Mouse (Mus musculus) spleen, postnatal 36 days (tissue): ENCODE results near the gene Mog.
"Not testable (repeated sequence)": the region's sequence is repeated elsewhere in the genome, so short reads cannot be mapped to it uniquely, and the experiment has no call there.

Experiments
- DNase-seq, 2 experiments: peaks; one replicate each; pipeline ENCODE4 v3.0.0; 2022; ENCODE audit warnings: low spot score in 2 of 2, mixed read lengths in 1 of 2

The Mog gene

GRCm38 (mm10) chr17:36995448-36995847, 27.8 kb downstream of the Mog start:
- DNase-seq = no peak

- no peak for DNase-seq
These were observed 28.7 kb downstream of the Mog start for GRCm38 (mm10) chr17:36994528-36994927.

DNA sequence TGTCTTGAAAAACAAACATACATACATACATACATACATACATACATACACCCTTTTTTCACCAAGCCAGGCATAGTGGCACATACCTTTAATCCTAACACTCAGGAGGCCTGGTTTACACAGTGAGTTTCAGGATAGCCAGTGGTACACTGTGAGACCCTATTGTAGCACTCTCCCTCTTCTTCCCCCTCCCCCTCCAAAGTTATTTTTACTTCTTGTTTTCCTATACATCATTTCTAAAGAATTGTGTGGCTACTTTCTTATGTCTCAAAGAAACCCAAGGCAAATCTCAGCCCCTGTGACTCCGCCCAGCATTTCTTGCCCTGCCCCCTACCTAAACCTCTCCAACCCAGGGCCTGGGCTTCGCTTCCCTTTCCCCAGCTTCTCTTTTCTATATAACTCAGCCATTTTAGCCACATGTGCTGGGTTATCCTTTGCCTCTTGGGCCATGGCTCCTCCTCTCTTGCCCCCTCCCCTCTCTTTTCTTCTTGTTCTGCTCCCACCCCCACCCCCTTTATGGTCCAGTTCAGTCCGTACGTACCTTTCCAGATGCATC, 29.4 kb downstream of the Mog start:
- no peak for DNase-seq

- DNase-seq = no peak
These were observed 30.7 kb downstream of the Mog start for GRCm38 (mm10) chr17:36992336-36993104.

- DNase-seq = not testable (repeated sequence)
These were observed 32.6 kb downstream of the Mog start for GRCm38 (mm10) chr17:36990630-36991029.

DNA sequence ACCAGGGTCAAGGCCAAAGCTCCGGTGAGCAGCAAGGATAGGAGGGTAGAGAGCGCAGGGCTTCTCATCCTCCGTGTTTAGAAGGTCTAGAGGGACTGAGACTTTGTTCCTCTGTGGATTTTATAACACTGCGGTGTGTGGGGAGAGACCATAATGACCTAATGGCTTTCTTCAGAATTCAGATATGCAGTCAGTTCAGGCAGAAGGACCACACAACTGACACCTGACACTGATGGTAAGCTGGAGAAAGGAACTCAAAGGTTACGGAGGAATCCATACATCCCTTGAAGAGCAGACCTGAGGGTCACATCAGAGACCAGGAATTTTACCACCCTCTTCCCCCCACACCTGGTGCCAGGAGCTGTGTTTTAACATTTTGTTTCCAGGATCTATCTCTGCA, 33.8 kb downstream of the Mog start, which contains the start of gene H2-M5:
Gene H2-M5, minus strand, starts transcription at position 101 of the 400 bp plus-strand sequence.
- no peak for DNase-seq

GRCm38 (mm10) chr17:36988475-36988874, 34.7 kb downstream of the Mog start:
- DNase-seq = no peak

DNA sequence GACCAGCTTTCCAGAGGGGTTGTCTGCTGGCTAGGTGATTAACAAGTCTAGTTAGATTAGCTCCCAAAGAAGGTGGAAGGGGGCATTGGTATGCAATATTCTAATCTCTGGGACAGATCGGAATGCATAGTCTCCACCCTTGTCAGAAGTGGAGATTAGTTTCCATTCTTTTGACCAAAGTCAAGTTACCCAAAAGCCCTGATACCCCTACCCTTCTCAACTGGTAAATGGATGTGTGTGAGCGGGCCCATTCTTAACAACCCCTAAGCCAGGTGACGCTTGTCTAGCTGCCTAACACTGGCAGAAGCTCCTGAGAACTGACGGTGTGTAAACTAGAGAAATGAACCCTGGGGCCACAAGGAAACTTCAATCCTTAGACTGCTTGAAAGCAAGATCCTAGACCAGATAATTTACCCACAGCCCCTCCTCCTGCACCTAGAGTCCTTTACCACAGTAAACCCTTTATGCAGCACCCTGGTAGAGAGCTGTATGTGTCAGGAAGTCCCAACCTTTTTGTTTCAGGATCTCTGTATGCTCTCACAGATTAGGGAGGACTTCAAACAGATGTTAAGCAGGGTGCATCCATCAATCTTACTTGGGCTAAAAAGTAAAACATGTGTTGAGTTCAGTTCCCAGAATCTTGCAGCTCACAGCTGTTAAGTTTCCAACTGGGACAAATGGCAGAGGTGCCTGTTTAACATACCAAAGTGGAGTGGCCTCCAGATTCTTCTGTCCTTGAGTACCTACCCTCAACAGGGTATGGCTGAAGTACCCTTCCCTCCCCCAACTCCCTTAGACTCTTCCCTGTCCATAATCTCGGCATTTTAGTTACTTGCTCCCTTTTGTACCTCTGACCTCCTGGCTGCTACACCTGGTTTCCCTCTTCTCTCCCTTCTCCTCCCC, 40.7 kb downstream of the Mog start:
- no peak for DNase-seq

DNA sequence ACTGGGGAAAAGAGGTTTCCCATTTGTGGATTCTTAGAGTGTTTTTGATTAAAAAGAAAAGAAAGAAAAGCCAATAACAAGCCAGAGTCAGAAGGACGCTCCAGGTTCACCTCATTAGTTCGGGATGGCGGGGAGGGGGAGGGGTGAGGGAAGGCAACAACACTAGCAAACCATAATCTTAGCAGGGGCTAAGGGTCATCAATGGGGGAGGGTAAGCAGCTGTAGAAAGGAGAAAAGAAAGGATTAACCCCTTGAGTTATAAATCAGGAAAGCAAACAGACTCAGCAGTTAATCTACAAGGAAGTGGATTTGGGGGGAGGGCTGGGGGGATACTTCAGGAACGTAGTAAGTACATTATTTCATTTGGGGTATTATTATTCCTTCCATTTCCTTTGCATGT, 41.4 kb downstream of the Mog start:
- DNase-seq = no peak

GRCm38 (mm10) chr17:36981221-36981813, 41.9 kb downstream of the Mog start, which contains the start of gene 2410137M14Rik:
2410137M14Rik (minus strand) TSS chr17:36981237.
- no peak for DNase-seq

DNA sequence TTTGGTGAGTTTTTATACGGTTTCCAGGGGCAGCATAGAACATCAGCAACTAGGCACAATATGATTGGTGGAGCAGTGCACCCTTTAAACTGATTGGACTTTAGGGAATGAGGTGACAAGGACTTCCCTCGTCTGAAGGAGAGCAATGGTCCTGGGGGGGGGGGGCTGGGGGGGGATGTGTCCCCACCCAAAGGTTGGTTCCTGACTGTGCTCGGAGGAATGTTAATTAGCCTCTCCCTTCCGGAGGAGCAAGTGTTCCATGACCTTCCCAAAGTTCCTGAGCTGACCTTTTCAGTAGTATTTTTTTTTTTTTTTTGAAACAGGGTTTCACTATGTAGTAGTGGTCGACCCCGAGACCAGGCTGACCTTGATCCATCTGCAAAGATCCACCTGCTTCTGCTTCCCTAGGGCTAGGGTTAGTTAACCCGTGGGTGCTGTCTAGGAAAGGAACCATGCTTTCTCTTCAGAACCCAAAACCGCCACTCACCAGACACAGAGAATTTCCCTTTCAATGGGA, 49.9 kb downstream of the Mog start:
- DNase-seq = no peak

DNA sequence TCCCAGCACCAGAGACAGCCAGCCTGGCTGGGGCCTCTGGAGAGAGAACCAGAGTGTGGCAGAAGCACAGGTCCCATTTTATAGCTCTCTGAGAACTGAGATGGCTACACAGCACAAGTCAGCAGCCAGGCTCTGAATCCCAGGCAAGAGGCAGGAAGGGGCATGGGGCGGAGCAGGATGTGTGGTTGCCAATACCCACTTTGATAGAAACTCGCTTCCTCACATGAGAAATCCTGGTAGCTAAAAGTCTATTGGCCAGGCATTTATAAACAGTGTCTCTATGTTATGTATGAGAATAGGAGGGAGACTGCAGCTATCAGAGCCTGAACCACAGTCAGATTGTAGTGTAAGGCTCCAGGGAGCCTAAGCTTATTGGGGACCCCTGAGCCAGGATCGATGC, 50.4 kb downstream of the Mog start:
- DNase-seq = no peak

DNA sequence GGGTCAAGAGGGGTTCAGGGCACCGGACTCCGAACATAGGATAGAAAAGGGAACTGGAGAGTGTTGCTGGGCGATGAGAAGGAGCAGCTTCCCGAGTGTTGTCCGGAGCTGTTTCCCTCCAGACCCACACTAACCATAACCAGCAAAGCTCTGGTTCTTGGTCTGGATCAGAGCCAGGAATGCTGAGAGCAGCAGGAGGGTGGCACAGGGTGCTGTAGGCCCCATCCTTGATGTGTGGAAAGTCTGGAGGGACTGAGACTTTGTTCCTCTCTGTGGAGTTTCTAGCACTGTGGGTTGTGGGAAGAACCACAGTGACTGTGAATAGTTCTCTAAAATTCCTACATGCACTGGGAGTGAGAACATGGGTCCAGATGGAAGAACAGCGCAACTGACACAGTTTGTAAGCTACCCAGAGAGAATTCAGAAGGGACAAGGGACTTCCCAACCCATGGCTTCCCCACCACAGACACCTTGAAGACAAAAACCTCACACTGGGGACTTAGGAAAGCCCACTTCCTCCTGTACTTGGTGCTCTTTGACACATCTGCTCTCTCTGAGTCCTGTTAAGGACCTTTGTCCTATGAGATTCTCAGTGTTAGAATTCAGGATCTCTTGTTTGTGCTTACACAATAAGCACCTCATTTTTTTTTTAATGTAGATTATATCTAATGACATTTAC, 51.9 kb downstream of the Mog start:
- DNase-seq = no peak

DNA sequence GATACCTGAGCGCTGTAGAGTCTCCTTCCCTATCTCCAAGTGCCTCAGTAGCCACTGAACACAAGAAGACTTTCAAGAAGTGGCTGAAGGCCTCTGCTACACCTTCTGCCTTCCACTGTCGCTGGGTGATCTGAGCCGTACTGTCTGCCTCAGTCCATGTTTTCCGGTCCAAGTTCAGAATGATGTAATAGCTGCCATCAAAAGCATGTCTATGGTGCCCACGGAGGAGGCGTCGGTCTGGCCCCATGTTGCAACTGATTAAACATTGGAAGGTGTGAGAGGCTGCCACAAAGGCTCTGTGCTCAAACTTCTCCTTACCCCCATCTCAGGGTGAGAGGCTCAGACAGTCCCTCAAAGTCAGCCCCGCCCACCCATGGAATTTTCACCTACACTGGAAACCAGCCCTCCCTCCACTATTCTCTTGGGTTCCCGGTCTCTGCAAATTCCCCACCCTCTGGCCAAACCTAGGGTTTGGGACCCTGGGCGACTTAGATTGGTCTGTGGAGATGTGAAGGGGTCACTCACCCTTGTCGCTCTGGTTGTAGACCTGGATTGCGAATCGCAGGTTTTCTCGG, 52.8 kb downstream of the Mog start:
- DNase-seq = no peak

DNA sequence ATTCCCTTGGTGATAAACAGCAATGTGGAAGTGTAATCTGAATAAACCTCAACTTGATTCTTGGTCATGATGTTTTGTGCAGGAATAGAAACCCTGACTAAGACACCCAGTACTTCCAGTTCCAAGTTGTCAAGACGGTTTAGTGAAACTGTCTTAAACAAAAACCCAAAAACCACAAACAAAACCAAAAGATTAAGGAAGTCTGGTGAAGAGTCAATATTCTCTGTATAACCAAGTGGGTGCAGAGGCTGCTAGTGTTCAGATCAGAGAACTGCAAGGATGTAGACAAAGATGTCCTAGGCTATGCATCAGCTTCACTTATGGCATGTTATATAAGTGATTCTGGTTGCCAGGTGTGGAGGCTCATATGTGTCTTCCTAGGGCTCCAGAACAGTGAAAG, 56.3 kb downstream of the Mog start:
- DNase-seq = no peak

DNA sequence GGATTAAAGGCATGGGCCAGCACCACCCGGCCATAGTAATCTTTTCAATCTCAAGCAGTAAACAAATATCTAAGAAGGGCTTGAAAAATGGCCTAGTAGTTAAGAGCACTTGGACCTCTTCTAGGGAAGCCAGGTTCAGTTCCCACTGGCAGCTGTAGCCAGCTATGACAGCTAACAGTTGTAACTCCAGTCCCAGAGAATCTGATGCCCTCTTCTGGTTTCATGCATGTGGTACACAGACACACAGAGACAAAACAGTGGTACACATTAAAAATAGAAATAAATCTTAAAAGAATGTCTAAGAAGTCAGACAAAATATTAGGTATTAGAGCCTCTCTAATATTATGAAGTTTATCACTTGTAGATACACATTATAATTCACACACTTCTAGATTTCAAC, 62.1 kb downstream of the Mog start:
- no peak for DNase-seq
